Mouse (Mus musculus) liver, embryonic 14.5 days (tissue): ENCODE data around the gene Zfp354b.

ENCODE experiments used
- CTCF ChIP-seq: IDR thresholded peaks from 2 replicates; pipeline ENCODE4 v1.5.1; 2016; ENCODE audit warnings: antibody characterized with exemption, low read depth, control low read depth
- EP300 ChIP-seq: IDR thresholded peaks from 2 replicates; pipeline ENCODE4 v1.6.1; 2016; ENCODE audit warnings: antibody characterized with exemption, low read depth

GRCm38 (mm10) chr11:50953665-50954064, 22.2 kb upstream of the Zfp354b start, which contains the start of gene Prop1:
- TF ChIP-seq CTCF (no peak), EP300 (no peak)
